Mouse (Mus musculus): ENCODE data around the gene Traf3. TPM values are rescaled to one million over a fixed set of nuclear protein-coding genes. Genes with fewer than 3 reads are reported as not detected.

Traf3 gene
- polyA plus RNA-seq, 1 experiment from 2014 or later, result 22.0 TPM

DNA sequence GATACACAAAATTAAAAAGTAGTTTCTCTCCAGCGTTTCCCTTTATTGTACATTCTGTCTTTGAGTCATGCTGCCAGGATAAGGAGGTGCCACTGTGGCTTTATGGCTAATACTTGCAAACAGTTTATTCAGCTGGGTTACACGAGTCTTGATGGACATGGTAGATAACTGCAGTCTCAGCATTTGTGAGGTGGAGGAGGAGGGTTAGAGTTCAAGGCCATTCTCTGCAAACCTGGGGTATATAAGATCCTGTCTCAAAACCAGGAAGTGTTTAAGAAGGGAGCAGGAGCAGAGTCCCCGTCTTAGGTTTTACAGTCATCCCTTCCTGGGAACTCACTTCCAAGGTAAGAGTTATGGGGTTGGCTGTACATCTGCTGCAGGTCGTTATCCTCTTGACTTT is 30.4 kb downstream of the Traf3 start:
- Histone ChIP-seq H3K4me1 (ENCODE audit: control insufficient read depth, insufficient read depth, low read length) (peaks cover 10% of the 10 kb centered on the region), H3K9me3 (ENCODE audit: control insufficient read depth, low read length) (no peaks in the 10 kb centered on the region), H3K4me2 (ENCODE audit: low read length) (no peak overlapping the region), H3K4me3 (replicated peaks; ENCODE audit: low read depth, low read length) (no peak overlapping the region), H3K27me3 (ENCODE audit: control insufficient read depth, insufficient read depth, low read length) (no peaks in the 10 kb centered on the region), H3K36me3 (ENCODE audit: control insufficient read depth, insufficient read depth, low read length) (no peaks in the 10 kb centered on the region), H3K9ac (replicated peaks; ENCODE audit: low read length) (no peak overlapping the region), H3K27ac (replicated peaks; ENCODE audit: low read depth, low read length) (no peak overlapping the region)
- no peak for DNase-seq
- WGBS, result 95% methylated on average over 4 of the region's 4 CpGs
- no peak for ATAC-seq (ENCODE audit: low FRiP score, low TSS enrichment)

GRCm38 (mm10) chr12:111203076-111203475 is 36.9 kb downstream of the Traf3 start:
- peaks cover 7% of the 10 kb centered on the region for H3K4me1 ChIP-seq (ENCODE audit: control insufficient read depth, insufficient read depth, low read length)
- no peak overlapping the region for H3K9ac ChIP-seq (replicated peaks; ENCODE audit: low read length)
- 49% methylated on average over 10 of the region's 10 CpGs for WGBS
- H3K4me2 ChIP-seq (ENCODE audit: low read length), result no peak overlapping the region
- peak overlapping the region; percentile 46 for H3K27ac ChIP-seq (replicated peaks; ENCODE audit: low read depth, low read length)
- no peaks in the 10 kb centered on the region for H3K27me3 ChIP-seq (ENCODE audit: control insufficient read depth, insufficient read depth, low read length)
- H3K36me3 ChIP-seq (ENCODE audit: control insufficient read depth, insufficient read depth, low read length), result no peaks in the 10 kb centered on the region
- H3K9me3 ChIP-seq (ENCODE audit: control insufficient read depth, low read length), result no peaks in the 10 kb centered on the region
- ATAC-seq (ENCODE audit: low FRiP score, low TSS enrichment) (no peak), DNase-seq (peak; percentile 70)
- no peak overlapping the region for H3K4me3 ChIP-seq (replicated peaks; ENCODE audit: low read depth, low read length)

DNA sequence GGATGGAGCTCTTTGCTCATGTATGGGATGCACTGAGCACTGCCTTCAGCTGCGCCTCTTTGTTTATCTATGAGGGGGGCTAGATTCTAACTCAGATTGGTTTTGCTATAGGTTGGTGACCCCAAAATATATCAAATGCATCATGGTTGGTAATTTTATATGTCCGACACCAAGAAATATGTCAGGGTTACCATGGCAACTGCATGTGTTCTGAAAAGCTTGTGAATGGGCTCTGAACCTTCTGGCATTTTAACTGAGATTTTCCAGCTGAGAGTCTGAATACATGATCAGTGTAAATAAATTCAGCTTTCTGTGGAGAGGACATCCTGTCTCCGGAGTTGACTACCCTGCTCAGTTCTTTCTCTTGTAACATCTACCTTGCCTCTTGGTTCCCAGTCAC is 37.8 kb downstream of the Traf3 start:
- Histone ChIP-seq H3K9ac (replicated peaks; ENCODE audit: low read length) (no peak overlapping the region), H3K4me1 (ENCODE audit: control insufficient read depth, insufficient read depth, low read length) (peaks cover 7% of the 10 kb centered on the region), H3K27ac (replicated peaks; ENCODE audit: low read depth, low read length) (0 out of 2 replicates have a peak overlapping the region, but pooled peaks have one; percentile 55), H3K4me2 (ENCODE audit: low read length) (no peak overlapping the region), H3K36me3 (ENCODE audit: control insufficient read depth, insufficient read depth, low read length) (no peaks in the 10 kb centered on the region), H3K4me3 (replicated peaks; ENCODE audit: low read depth, low read length) (no peak overlapping the region), H3K27me3 (ENCODE audit: control insufficient read depth, insufficient read depth, low read length) (no peaks in the 10 kb centered on the region), H3K9me3 (ENCODE audit: control insufficient read depth, low read length) (no peaks in the 10 kb centered on the region)
- DNase-seq (peak; percentile 73), ATAC-seq (ENCODE audit: low FRiP score, low TSS enrichment) (no peak)
- WGBS, result 32% methylated on average over 3 of the region's 3 CpGs

DNA sequence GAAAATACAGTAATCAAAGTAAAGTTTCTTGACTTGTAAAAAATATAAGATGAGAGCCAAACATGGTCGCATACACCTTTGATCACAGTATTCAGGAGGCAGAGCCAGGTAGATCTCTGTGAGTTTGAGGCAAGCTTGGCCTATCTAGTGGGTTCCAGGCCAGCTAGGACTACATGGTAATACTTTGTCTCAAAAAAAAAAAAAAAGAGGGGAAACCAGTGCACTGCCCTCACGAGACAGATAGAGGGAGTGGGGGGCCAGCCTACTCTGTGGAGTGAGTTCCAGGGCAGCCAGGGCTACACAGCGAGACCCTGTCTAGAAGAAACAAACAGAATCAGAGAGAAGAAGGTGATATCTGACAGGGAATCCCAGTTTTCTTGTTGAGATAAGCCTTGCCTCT is 41.5 kb downstream of the Traf3 start:
- H3K4me2 ChIP-seq (ENCODE audit: low read length), result no peak overlapping the region
- no peaks in the 10 kb centered on the region for H3K36me3 ChIP-seq (ENCODE audit: control insufficient read depth, insufficient read depth, low read length)
- no peaks in the 10 kb centered on the region for H3K9me3 ChIP-seq (ENCODE audit: control insufficient read depth, low read length)
- 86% methylated on average over 3 of the region's 3 CpGs for WGBS
- no peak overlapping the region for H3K9ac ChIP-seq (replicated peaks; ENCODE audit: low read length)
- no peak for ATAC-seq (ENCODE audit: low FRiP score, low TSS enrichment)
- no peak for DNase-seq
- H3K27ac ChIP-seq (replicated peaks; ENCODE audit: low read depth, low read length), result no peak overlapping the region
- H3K4me1 ChIP-seq (ENCODE audit: control insufficient read depth, insufficient read depth, low read length), result peaks cover 7% of the 10 kb centered on the region
- no peak overlapping the region for H3K4me3 ChIP-seq (replicated peaks; ENCODE audit: low read depth, low read length)
- H3K27me3 ChIP-seq (ENCODE audit: control insufficient read depth, insufficient read depth, low read length), result no peaks in the 10 kb centered on the region

DNA sequence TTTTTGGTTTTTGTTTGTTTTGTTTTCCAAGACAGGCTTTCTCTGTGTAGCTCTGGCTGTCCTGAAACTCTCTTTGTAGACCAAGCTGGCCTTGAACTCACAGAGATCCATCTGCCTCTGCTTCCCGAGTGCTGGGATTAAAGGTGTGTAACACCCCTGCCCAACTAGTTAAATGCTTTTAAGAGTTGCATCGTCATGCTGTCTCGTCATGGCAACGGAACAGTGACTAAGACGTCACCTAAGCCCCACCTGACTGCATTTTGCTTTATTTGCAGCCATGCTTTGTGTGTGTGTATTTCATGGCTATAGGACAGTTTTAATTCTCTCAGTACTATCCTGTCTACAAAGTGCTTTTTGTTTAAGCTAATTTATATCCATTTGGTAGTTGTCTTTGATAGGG is 45.6 kb downstream of the Traf3 start:
- ATAC-seq (ENCODE audit: low FRiP score, low TSS enrichment), result no peak
- DNase-seq, result no peak
- Histone ChIP-seq H3K9ac (replicated peaks; ENCODE audit: low read length) (no peak overlapping the region), H3K4me2 (ENCODE audit: low read length) (no peak overlapping the region), H3K36me3 (ENCODE audit: control insufficient read depth, insufficient read depth, low read length) (no peaks in the 10 kb centered on the region), H3K9me3 (ENCODE audit: control insufficient read depth, low read length) (no peaks in the 10 kb centered on the region), H3K27ac (replicated peaks; ENCODE audit: low read depth, low read length) (no peak overlapping the region), H3K4me1 (ENCODE audit: control insufficient read depth, insufficient read depth, low read length) (no peaks in the 10 kb centered on the region), H3K4me3 (replicated peaks; ENCODE audit: low read depth, low read length) (no peak overlapping the region), H3K27me3 (ENCODE audit: control insufficient read depth, insufficient read depth, low read length) (no peaks in the 10 kb centered on the region)
- WGBS, result 63% methylated on average over 5 of the region's 5 CpGs

GRCm38 (mm10) chr12:111218867-111219266 is 52.7 kb downstream of the Traf3 start:
- Histone ChIP-seq H3K9ac (replicated peaks; ENCODE audit: low read length) (no peak overlapping the region), H3K4me1 (ENCODE audit: control insufficient read depth, insufficient read depth, low read length) (no peaks in the 10 kb centered on the region), H3K4me3 (replicated peaks; ENCODE audit: low read depth, low read length) (no peak overlapping the region), H3K27me3 (ENCODE audit: control insufficient read depth, insufficient read depth, low read length) (no peaks in the 10 kb centered on the region), H3K36me3 (ENCODE audit: control insufficient read depth, insufficient read depth, low read length) (peaks cover 19% of the 10 kb centered on the region), H3K9me3 (ENCODE audit: control insufficient read depth, low read length) (no peaks in the 10 kb centered on the region; the same call in 1 of the 2 replicates), H3K27ac (replicated peaks; ENCODE audit: low read depth, low read length) (no peak overlapping the region), H3K4me2 (ENCODE audit: low read length) (no peak overlapping the region)
- WGBS, result 98% methylated on average over 6 of the region's 6 CpGs
- no peak for DNase-seq
- ATAC-seq (ENCODE audit: low FRiP score, low TSS enrichment), result no peak

GRCm38 (mm10) chr12:111225197-111225780 is 59.1 kb downstream of the Traf3 start:
- Histone ChIP-seq H3K36me3 (ENCODE audit: control insufficient read depth, insufficient read depth, low read length) (peaks cover 21% of the 10 kb centered on the region), H3K27ac (replicated peaks; ENCODE audit: low read depth, low read length) (no peak overlapping the region), H3K4me2 (ENCODE audit: low read length) (no peak overlapping the region), H3K9ac (replicated peaks; ENCODE audit: low read length) (no peak overlapping the region), H3K4me3 (replicated peaks; ENCODE audit: low read depth, low read length) (no peak overlapping the region), H3K27me3 (ENCODE audit: control insufficient read depth, insufficient read depth, low read length) (no peaks in the 10 kb centered on the region), H3K9me3 (ENCODE audit: control insufficient read depth, low read length) (no peaks in the 10 kb centered on the region; the same call in 1 of the 2 replicates), H3K4me1 (ENCODE audit: control insufficient read depth, insufficient read depth, low read length) (no peaks in the 10 kb centered on the region)
- ATAC-seq (ENCODE audit: low FRiP score, low TSS enrichment) (no peak), DNase-seq (no peak)
- 81% methylated on average over 10 of the region's 10 CpGs for WGBS

DNA sequence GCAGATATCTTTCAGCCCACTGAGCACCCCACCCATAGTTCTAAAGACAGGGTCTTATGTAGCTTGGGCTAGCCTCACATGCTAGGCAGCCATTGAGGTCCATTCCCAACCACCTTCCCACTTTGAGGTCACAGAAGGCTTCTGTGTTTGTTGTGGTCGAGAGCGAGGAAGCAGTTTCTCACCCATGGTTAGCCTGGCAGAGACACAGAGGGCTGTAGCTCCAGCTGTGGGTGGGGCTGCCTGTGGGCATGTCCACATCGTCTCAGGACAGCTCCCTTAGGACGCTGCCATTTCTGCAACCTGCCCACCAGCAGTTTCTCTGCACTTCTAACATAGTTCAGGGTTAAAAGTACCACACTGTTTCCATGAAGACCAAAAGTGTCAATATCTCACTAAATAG is 61.2 kb downstream of the Traf3 start:
- 86% methylated on average over 4 of the region's 4 CpGs for WGBS

DNA sequence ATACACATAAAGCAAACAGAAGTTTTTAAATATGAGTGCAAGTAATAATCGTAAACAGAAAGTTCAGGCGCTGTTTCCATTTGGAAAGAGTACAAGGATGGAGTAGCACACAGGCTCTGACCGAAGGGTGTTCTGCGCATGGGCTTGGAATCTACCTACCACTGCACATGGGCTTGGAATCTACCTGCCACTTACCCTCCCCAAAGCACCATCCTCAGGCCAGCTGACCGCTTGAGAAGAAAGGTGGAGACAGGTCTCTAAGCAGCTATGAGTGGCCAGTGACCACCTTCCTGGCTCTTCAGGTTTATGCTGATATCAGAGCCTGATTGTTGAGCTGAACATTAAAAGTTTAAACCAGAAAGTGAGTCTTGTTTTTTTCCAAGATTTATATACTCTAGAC is 62.3 kb downstream of the Traf3 start:
- DNase-seq (no peak), ATAC-seq (ENCODE audit: low FRiP score, low TSS enrichment) (no peak)
- Histone ChIP-seq H3K9me3 (ENCODE audit: control insufficient read depth, low read length) (no peaks in the 10 kb centered on the region), H3K4me1 (ENCODE audit: control insufficient read depth, insufficient read depth, low read length) (no peaks in the 10 kb centered on the region), H3K4me3 (replicated peaks; ENCODE audit: low read depth, low read length) (no peak overlapping the region), H3K9ac (replicated peaks; ENCODE audit: low read length) (no peak overlapping the region), H3K36me3 (ENCODE audit: control insufficient read depth, insufficient read depth, low read length) (peaks cover 3% of the 10 kb centered on the region; the same call in 1 of the 2 replicates), H3K27ac (replicated peaks; ENCODE audit: low read depth, low read length) (no peak overlapping the region), H3K27me3 (ENCODE audit: control insufficient read depth, insufficient read depth, low read length) (no peaks in the 10 kb centered on the region), H3K4me2 (ENCODE audit: low read length) (no peak overlapping the region)
- whole genome bisulfite sequencing, result 95% methylated on average over 5 of the region's 5 CpGs

More for the DNA sequence above, 61.2 kb downstream of the Traf3 start:
- Histone ChIP-seq H3K36me3 (ENCODE audit: control insufficient read depth, insufficient read depth, low read length) (peaks cover 5% of the 10 kb centered on the region), H3K4me1 (ENCODE audit: control insufficient read depth, insufficient read depth, low read length) (no peaks in the 10 kb centered on the region), H3K9ac (replicated peaks; ENCODE audit: low read length) (no peak overlapping the region), H3K27ac (replicated peaks; ENCODE audit: low read depth, low read length) (no peak overlapping the region), H3K4me2 (ENCODE audit: low read length) (no peak overlapping the region), H3K9me3 (ENCODE audit: control insufficient read depth, low read length) (no peaks in the 10 kb centered on the region), H3K4me3 (replicated peaks; ENCODE audit: low read depth, low read length) (no peak overlapping the region), H3K27me3 (ENCODE audit: control insufficient read depth, insufficient read depth, low read length) (no peaks in the 10 kb centered on the region)
- no peak for ATAC-seq (ENCODE audit: low FRiP score, low TSS enrichment)
- no peak for DNase-seq
